Mouse (Mus musculus) gastrocnemius, postnatal 14 days (tissue): ENCODE data around the gene Xpa. TPM values are rescaled to one million over a fixed set of nuclear protein-coding genes. Genes with fewer than 3 reads are reported as not detected.

ENCODE experiments used
- total RNA-seq, 2 experiments: library from RNA; stranded (reverse); gene quantifications; 2 replicates each; pipeline ENCODE4 v1.2.3; 2021

Gene Xpa
- total RNA-seq, 2 experiments from 2014 or later, result 7.5 to 7.8 TPM

Other genes with a start within 250 kb of the Xpa start
- 1 to 10 TPM; 8.2 to 9.3 TPM for gene Tdrd7, start 231.0 kb downstream of the Xpa start, total RNA-seq
- gene Tmod1, start 157.4 kb downstream of the Xpa start, total RNA-seq, result 100 to 1,000 TPM; 228 TPM
- gene Ncbp1, start 57.7 kb downstream of the Xpa start, total RNA-seq, result 10 to 100 TPM; 13.2 to 17.5 TPM
- 10 to 100 TPM in 1 of 2 experiments, 1 to 10 TPM in 1; 9.6 to 10.4 TPM for gene Tstd2, start 57.6 kb downstream of the Xpa start, total RNA-seq
- gene Foxe1, start 147.3 kb upstream of the Xpa start, total RNA-seq, result not detected
- 1 to 10 TPM; 3.0 to 3.1 TPM for gene Trmo, start 193.1 kb upstream of the Xpa start, total RNA-seq
- not detected for gene Hemgn, start 217.2 kb upstream of the Xpa start, total RNA-seq